Mouse (Mus musculus): ENCODE results near the gene Kcnmb1.
A peak's percentile ranks its signal among the peaks of the same experiment; 100 is the strongest.

Gene Kcnmb1

DNA sequence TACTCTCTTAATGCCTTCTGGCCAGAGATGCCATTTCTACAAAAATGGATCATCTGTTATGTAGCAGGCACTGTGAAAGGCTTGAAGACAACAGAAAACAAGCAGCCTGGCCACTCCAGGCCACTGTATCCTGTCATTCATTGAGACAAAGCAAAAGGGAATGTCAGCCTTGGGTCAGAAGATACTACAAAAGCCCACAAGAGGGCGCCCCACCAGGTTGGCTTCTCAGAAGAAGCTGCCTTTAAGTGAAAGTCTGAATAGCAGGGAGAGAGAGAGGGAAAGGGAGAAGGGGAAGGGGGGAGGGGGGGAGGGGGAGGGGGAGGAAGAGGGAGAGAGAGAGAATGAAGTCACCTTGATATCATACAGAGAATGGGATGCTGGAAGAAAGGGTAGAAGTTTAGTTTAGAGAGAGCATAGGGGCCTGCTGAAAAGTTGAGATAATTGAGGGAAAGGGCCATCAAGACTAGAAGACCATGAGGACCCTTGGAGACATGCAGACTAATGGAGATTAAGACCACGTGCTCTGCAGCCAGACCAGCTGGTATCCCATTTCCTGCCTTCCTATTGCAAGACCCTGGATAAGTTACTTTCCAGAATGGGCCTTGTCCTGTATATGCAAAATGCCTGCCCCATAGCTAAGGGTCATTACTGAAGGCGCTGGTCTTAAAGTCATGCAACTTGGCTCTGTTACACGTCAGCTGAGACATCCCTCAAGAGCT, 18.6 kb upstream of the Kcnmb1 start:
- no peak for DNase-seq (ENCODE audit: low spot score in 2 of 2)

GRCm38 (mm10) chr11:33944786-33945328, 18.0 kb upstream of the Kcnmb1 start:
- DNase-seq (ENCODE audit: low spot score in 2 of 2): no peak

GRCm38 (mm10) chr11:33946501-33946900, 16.3 kb upstream of the Kcnmb1 start:
- no peak for DNase-seq (ENCODE audit: low spot score in 2 of 2)

GRCm38 (mm10) chr11:33951155-33951554, 11.7 kb upstream of the Kcnmb1 start:
- DNase-seq (ENCODE audit: low spot score in 2 of 2): no peak

GRCm38 (mm10) chr11:33951684-33952625, 10.9 kb upstream of the Kcnmb1 start:
- no peak for DNase-seq (ENCODE audit: low spot score in 2 of 2)

- no peak for DNase-seq (ENCODE audit: low spot score in 2 of 2)
Observed at GRCm38 (mm10) chr11:33955982-33956381, 6.8 kb upstream of the Kcnmb1 start.

DNA sequence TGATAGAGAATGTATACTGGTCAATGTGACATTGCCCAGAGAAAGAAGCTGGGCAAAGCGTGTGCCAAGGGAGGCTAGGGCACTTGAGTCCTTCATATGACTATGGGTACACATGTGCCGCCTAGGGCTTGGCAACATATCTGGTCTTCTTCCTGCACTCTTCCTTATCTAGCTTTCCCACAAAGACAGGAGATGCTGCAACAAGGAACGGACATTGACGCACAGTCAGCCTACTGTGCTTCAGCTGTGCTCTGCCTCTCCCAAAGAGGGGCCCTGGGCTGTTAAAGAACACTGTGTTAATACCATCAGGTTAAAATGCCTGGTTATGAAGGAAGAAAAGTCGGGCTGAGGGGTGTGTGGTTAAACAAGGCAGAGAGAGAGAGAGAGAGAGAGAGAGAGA, 6.2 kb upstream of the Kcnmb1 start:
- DNase-seq (ENCODE audit: low spot score in 2 of 2): no peak

- DNase-seq (ENCODE audit: low spot score in 2 of 2): no peak
Observed at GRCm38 (mm10) chr11:33957595-33957994, 5.2 kb upstream of the Kcnmb1 start.

DNA sequence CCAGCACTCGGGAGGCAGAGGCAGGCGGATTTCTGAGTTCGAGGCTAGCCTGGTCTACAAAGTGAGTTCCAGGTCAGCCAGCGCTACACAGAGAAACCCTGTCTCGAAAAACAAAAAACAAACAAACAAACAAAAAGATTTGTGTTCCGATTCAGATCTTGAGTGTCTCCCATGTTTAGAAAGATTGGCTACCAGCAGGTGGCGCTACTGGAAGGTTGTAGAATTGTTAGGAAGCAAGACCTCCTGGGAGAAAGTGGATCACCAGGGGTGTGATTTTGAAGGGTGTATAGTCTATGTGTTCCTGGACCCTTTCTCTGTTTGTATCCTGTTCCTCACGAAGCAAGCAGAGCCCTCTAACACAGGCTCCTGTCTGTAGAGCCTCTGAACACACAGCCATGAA, 4.1 kb upstream of the Kcnmb1 start:
- peak; percentile 13 to 15 for DNase-seq (ENCODE audit: low spot score in 2 of 2)

GRCm38 (mm10) chr11:33962178-33962577, 635 bp upstream of the Kcnmb1 start:
- DNase-seq (ENCODE audit: low spot score in 2 of 2): no peak

- DNase-seq (ENCODE audit: low spot score in 2 of 2): no peak
Observed at GRCm38 (mm10) chr11:33965380-33965779, 2.6 kb downstream of the Kcnmb1 start.

- DNase-seq (ENCODE audit: low spot score in 2 of 2): no peak
Observed at GRCm38 (mm10) chr11:33967708-33968107, 4.9 kb downstream of the Kcnmb1 start.

GRCm38 (mm10) chr11:33969199-33969598, 6.4 kb downstream of the Kcnmb1 start:
- DNase-seq (ENCODE audit: low spot score in 2 of 2): no peak

DNA sequence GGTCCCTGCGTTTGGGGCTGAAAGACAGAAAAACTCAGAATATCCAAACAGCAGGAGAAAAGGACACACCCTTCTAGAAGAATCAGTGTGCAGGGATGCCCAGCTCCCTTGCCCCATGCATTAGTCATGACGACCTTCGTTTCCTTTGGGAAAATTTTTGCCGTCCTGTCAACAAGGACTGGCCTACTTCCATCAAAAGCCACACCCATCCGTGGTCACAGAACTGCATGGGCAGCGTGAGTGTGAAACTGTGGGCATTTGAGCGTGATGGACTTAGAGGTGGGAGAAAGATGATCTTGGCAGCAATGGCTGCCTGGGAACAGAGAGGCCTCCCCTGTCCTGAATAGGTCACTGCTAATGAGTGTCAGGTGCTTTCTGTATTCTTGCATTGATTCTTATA, 9.3 kb downstream of the Kcnmb1 start:
- DNase-seq (ENCODE audit: low spot score in 2 of 2): no peak

DNA sequence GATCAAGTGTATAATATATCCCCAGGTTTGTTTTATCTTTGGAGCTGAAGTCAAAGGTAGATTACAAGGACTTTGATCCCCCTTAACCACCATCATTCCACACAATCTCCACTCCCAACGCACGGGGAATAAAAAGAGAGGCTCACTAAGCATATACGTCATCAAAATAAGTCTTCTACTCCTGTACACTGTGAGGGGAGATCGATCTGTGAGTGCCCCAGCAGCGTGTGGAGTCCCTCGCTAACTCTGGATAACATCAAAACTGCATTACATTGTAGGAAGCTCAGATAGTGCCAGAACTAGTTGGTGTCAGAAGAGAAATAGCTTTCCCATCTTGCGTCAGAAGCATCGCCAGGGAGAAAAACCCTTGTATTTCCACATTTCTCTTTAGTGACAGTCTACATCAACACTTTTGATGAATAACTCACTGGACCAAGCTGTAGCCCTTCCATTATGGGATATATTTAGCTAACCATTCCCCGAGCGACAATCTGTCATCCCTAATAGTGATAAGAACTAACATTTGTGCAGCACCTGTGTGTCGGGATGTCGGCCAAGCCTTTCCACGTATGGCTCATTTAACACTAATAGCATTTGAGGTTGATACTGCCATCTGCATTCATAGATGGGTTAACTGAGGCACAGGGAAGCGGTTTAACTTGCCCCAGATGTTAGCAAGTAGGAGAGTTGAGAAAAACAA, 11.7 kb downstream of the Kcnmb1 start:
- DNase-seq (ENCODE audit: low spot score in 2 of 2): no peak

GRCm38 (mm10) chr11:33975121-33975520, 12.3 kb downstream of the Kcnmb1 start:
- no peak for DNase-seq (ENCODE audit: low spot score in 2 of 2)

DNA sequence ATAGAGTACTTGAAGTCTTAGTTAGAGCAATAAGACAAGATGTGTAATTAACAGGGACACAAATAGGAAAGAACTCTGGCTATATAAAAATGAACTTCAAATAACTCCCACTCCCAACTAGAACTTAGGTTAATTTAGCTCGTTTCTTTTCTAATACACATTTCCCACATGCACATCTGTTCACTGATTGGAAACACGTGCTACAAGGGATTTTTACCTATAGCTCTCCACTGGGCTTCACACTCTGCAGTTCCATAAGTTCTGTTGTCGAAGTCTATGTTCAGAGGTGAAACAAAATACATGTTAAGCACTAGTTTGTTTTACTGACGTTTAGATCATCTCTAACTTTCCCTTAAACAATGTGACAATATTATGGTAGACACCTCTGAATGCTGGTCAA, 17.3 kb downstream of the Kcnmb1 start:
- no peak for DNase-seq (ENCODE audit: low spot score in 2 of 2)

GRCm38 (mm10) chr11:33986525-33986924, 23.7 kb downstream of the Kcnmb1 start:
- no peak for DNase-seq (ENCODE audit: low spot score in 2 of 2)

- DNase-seq (ENCODE audit: low spot score in 2 of 2): no peak
Observed at GRCm38 (mm10) chr11:33990002-33990401, 27.2 kb downstream of the Kcnmb1 start.

GRCm38 (mm10) chr11:33992938-33993337, 30.1 kb downstream of the Kcnmb1 start, which contains the start of gene Kcnip1:
Gene Kcnip1 (minus strand): TSS chr11:33993152.
- DNase-seq (ENCODE audit: low spot score in 2 of 2): no peak

DNA sequence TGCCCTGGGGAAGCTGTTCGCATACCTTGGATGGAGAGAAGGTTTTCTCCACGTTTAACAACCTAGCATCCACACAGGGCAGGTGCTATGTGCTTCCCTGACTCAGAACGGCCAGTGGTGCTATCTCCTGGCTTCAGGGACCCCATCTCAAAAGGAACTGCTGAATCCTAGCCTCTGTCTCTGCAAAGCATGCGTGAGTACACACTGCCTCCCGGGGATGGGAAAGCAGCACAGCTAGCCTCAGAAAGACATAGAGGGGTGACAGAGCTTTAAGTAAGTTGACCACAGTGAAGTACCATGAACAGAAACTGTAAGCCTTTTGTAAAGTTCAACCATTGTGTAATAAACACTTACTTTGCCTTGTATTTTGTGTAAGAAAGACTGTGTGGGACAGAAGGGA, 30.7 kb downstream of the Kcnmb1 start:
- no peak for DNase-seq (ENCODE audit: low spot score in 2 of 2)

GRCm38 (mm10) chr11:33998244-33998643, 35.4 kb downstream of the Kcnmb1 start:
- no peak for DNase-seq (ENCODE audit: low spot score in 2 of 2)

Measured in frontal cortex, postnatal 36 days (tissue).